Mouse (Mus musculus) G1E (cell line): Measurements from ENCODE around the gene Cyp2c68.

Source experiments
- CTCF ChIP-seq: IDR thresholded peaks from 2 replicates; pipeline ENCODE4 v1.5.1; 2012; ENCODE audit warnings: low read depth, low read length, inconsistent platforms, mixed read lengths
- GATA1 ChIP-seq: IDR thresholded peaks from 2 replicates; pipeline ENCODE4 v1.6.1; 2012; ENCODE audit warnings: borderline replicate concordance, low read length, inconsistent platforms, mixed read lengths
- GATA2 ChIP-seq: IDR thresholded peaks from 2 replicates; pipeline ENCODE4 v1.6.1; 2012; ENCODE audit warnings: low read depth, low read length, inconsistent platforms, borderline replicate concordance
- POLR2AphosphoS5 ChIP-seq: IDR thresholded peaks from 2 replicates; pipeline ENCODE4 v1.6.1; 2012; ENCODE audit warnings: low read depth, low read length, inconsistent platforms; ENCODE audit not compliant: insufficient replicate concordance
- TAL1 ChIP-seq: conservative IDR thresholded peaks from 2 replicates; pipeline ENCODE4 v1.6.1; 2012; ENCODE audit warnings: low read depth, low read length, inconsistent platforms, mixed read lengths

GRCm38 (mm10) chr19:39648938-39649337, 91.9 kb downstream of the Cyp2c68 start, which contains the start of gene Cyp2c67:
- no peak for TF ChIP-seq CTCF
- TF ChIP-seq TAL1: no peak
- TF ChIP-seq GATA1: no peak
- no peak for TF ChIP-seq POLR2AphosphoS5
- no peak for TF ChIP-seq GATA2
